ENCODE assay signal across 8 mouse cellular contexts in genomic region chr9:122805053-122805844, GRCm38 (mm10). TPM values are rescaled to one million over a fixed set of nuclear protein-coding genes. Genes with fewer than 3 reads are reported as not detected.
DNase-seq lines count a peak whose midpoint lies in the region; ATAC-seq and TF ChIP-seq lines count a peak whose summit lies in the region.

Tcaim (plus strand) TSS chr9:122805539.

- peak within 1 kb of the TSS; percentile 81 for H3K9ac ChIP-seq in hindbrain, postnatal 0 days (replicated peaks; ENCODE audit: low read length)

- H3K4me3 ChIP-seq in gastrocnemius, adult 2 months, result peak within 1 kb of the TSS; percentile 88
- H3K4me3 ChIP-seq in hindbrain, postnatal 0 days (ENCODE audit: low read length), result peak within 1 kb of the TSS; percentile 54
- peak within 1 kb of the TSS; percentile 58 for H3K4me3 ChIP-seq in left cerebral cortex, adult 2 months

- H3K27me3 ChIP-seq in hindbrain, postnatal 0 days (ENCODE audit: insufficient read depth, low read length), result no peaks in the 10 kb centered on the region

- H3K36me3 ChIP-seq in hindbrain, postnatal 0 days (ENCODE audit: insufficient read depth, low read length), result no peaks in the 10 kb centered on the region

- intact Hi-C loops in gastrocnemius, adult 2 months (cut with DNase I), result no loop called here
- intact Hi-C loops in left cerebral cortex, adult 2 months (cut with DNase I), result loop anchor here (5.0 kb wide), 1 partner anchor 68 kb away; no protein-coding TSS in a partner anchor

- TF ChIP-seq CTCF in gastrocnemius, adult 2 months (IDR thresholded peaks at IDR 0.05), result no peak
- no peak for TF ChIP-seq CTCF in hindbrain, postnatal 0 days (IDR thresholded peaks at IDR 0.05; ENCODE audit: low read depth)
- no peak for TF ChIP-seq CTCF in left cerebral cortex, adult 2 months (IDR thresholded peaks at IDR 0.05)

- whole genome bisulfite sequencing in hindbrain, postnatal 0 days, result 7% methylated on average over 42 of the region's 42 CpGs

- H3K9me3 ChIP-seq in hindbrain, postnatal 0 days (ENCODE audit: low read length), result no peaks in the 10 kb centered on the region

- peak; percentile 95 for DNase-seq in ZHBTc4 (ENCODE audit: low read depth, low spot score)
- peak; percentile 95 for DNase-seq in gastrocnemius, adult 2 months
- DNase-seq in hindbrain, postnatal 0 days (ENCODE audit: low spot score), result peak; percentile 96
- peak; percentile 89 to 91 for DNase-seq in left cerebral cortex, adult 2 months (ENCODE audit: extremely low spot score in 1 of 2, low spot score in 2 of 2)
- peak; percentile 88 to 94 for DNase-seq in right cerebral cortex, adult 2 months (ENCODE audit: low spot score in 2 of 2)
- peak; percentile 93 for DNase-seq in urinary bladder, postnatal 14 days (ENCODE audit: low spot score)

- H3K27ac ChIP-seq in gastrocnemius, adult 2 months, result peak within 1 kb of the TSS; percentile 96
- peak within 1 kb of the TSS; percentile 89 for H3K27ac ChIP-seq in hindbrain, postnatal 0 days
- peak within 1 kb of the TSS; percentile 98 for H3K27ac ChIP-seq in left cerebral cortex, adult 2 months

- peak; percentile 94 for ATAC-seq in common myeloid progenitor, adult 5-6 weeks (replicated peaks; ENCODE audit: low read depth, poor library complexity, severe bottlenecking)
- peak; percentile 99 for ATAC-seq in hindbrain, postnatal 0 days
- peak; percentile 92 for ATAC-seq in megakaryocyte, adult 5-6 weeks (ENCODE audit: poor library complexity, severe bottlenecking)

- H3K4me1 ChIP-seq in hindbrain, postnatal 0 days (ENCODE audit: insufficient read depth, low read length), result no peaks in the 10 kb centered on the region

- peak within 1 kb of the TSS; percentile 89 for H3K4me2 ChIP-seq in hindbrain, postnatal 0 days (ENCODE audit: low read depth, low read length)

RNA-seq across cellular contexts. Expression of gene Tcaim, which starts in this region (rescaled TPM):
- total RNA-seq in common myeloid progenitor, adult 5-6 weeks (2017), result 3.7 and 9.1 TPM in 2 replicates
- 10 to 100 TPM; 20.8 to 31.7 TPM for total RNA-seq in gastrocnemius, adult 2 months (2021)
- total RNA-seq in hindbrain, postnatal 0 days (2014; rRNA removed), result 8.4 and 13.5 TPM in 2 replicates
- polyA plus RNA-seq in hindbrain, postnatal 0 days (2015; fragmentation: Nextera tagmentation; extraction: Ambion mirVana), result 6.7 and 7.1 TPM in 2 replicates
- 10 to 100 TPM; 17.4 to 17.8 TPM for total RNA-seq in left cerebral cortex, adult 2 months (2021)
- 2.3 and 4.6 TPM in 2 replicates for total RNA-seq in megakaryocyte, adult 5-6 weeks (2015)
- total RNA-seq in megakaryocyte, adult 5-6 weeks (2017), result 4.3 and 6.5 TPM in 2 replicates

Comparison
In these comparisons a context has a peak if more than half of its experiments do, and no peak if none do; other contexts are left out.
1. Peak in every context shown above with its lines: DNase-seq, ATAC-seq, H3K4me3 ChIP-seq and H3K27ac ChIP-seq.